Mouse (Mus musculus): Measurements from ENCODE around the gene Slc36a1.

DNA sequence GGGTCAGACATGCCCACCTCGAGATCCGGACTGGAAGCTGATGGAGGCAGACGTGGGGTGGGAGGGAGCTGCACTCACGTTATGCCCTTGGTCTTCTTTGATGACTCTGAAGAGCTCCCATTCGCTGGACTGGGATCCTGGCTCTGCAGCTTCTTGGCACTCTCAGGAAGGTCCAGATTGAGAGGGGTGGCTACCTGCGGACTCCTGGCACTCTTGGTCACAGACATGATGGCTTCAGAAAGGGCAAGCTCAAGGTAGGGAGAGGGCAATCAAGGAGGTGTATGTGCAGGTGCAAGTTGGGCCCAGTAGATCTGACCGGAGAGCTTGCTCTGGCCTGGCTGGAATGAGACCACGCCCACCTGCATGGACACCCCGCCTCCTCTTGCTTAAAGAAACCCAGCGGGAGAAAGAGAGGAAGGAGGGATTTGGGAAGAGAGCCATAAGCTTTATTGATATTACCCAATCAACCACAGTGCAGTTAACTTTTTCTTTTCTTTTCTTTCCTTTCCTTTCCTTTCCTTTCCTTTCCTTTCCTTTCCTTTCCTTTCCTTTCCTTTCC, 19.3 kb upstream of the Slc36a1 start, which contains the start of gene Slc36a2:
- TF ChIP-seq CTCF (conservative IDR thresholded peaks at IDR 0.05 in 1 of 2, IDR thresholded peaks at IDR 0.05 in 1 of 2; ENCODE audit: low read depth in 2 of 2, low read length in 2 of 2) (no peak), MAFK (IDR thresholded peaks at IDR 0.05; ENCODE audit: insufficient replicate concordance, low read length) (no peak), TBP (conservative IDR thresholded peaks at IDR 0.05; ENCODE audit: low read depth, low read length) (no peak)
